Mouse (Mus musculus) heart, embryonic 10.5 days (tissue): ENCODE measurements around the gene Olfr107. TPM values are rescaled to one million over a fixed set of nuclear protein-coding genes. Genes with fewer than 3 reads are reported as not detected.

Experiments used
- DNase-seq: peaks from one replicate; pipeline ENCODE4 v3.0.0-alpha.2; 2017; ENCODE audit warnings: low spot score
- H3K27ac ChIP-seq: fragments of 300-500 bp; sonication (generic); 2 replicates; pipeline ENCODE4 v1.5.1; 2016; ENCODE audit warnings: mild to moderate bottlenecking
- H3K27me3 ChIP-seq: fragments of 300-500 bp; sonication (generic); 2 replicates; pipeline ENCODE4 v1.6.1; 2016; ENCODE audit warnings: mild to moderate bottlenecking; ENCODE audit not compliant: poor library complexity, insufficient read depth, severe bottlenecking
- H3K36me3 ChIP-seq: fragments of 300-500 bp; sonication (generic); 2 replicates; pipeline ENCODE4 v1.6.1; 2016; ENCODE audit warnings: mild to moderate bottlenecking, moderate library complexity
- H3K4me1 ChIP-seq: fragments of 300-500 bp; sonication (generic); 2 replicates; pipeline ENCODE4 v1.6.1; 2016; ENCODE audit warnings: mild to moderate bottlenecking
- H3K4me3 ChIP-seq: fragments of 300-500 bp; sonication (generic); 2 replicates; pipeline ENCODE4 v1.5.1; 2016; ENCODE audit warnings: mild to moderate bottlenecking, moderate library complexity
- H3K9me3 ChIP-seq: fragments of 300-500 bp; sonication (generic); 2 replicates; pipeline ENCODE4 v1.6.1; 2016; ENCODE audit warnings: mild to moderate bottlenecking, moderate library complexity
- WGBS: fragments of 180-500 bp; shearing (Covaris S2); methylation state at CpG from one replicate; pipeline ENCODE4 v1.1.7; 2016; 5-methylcytosine and 5-hydroxymethylcytosine counted together
- polyA plus RNA-seq: library from polyadenylated mRNA; unstranded; fragments of >200 nt; fragmentation: Nextera tagmentation; extraction: Ambion mirVana; gene quantifications from 2 replicates; pipeline ENCODE4 v1.2.1, GENCODE M21; 2016

The Olfr107 gene
- not detected in 2 replicates for polyA plus RNA-seq

GRCm38 (mm10) chr17:37398926-37399325 is at the start of gene Olfr107:
Olfr107 (plus strand) TSS chr17:37399226.
- H3K27me3 ChIP-seq: no peaks in the 10 kb centered on the region
- H3K27ac ChIP-seq: no peak within 1 kb of the TSS
- no peaks in the 10 kb centered on the region for H3K4me1 ChIP-seq
- WGBS: 72% methylated on average over 3 of the region's 3 CpGs
- H3K36me3 ChIP-seq: no peaks in the 10 kb centered on the region
- no peak within 1 kb of the TSS for H3K4me3 ChIP-seq
- H3K9me3 ChIP-seq: no peaks in the 10 kb centered on the region
- DNase-seq: no peak

DNA sequence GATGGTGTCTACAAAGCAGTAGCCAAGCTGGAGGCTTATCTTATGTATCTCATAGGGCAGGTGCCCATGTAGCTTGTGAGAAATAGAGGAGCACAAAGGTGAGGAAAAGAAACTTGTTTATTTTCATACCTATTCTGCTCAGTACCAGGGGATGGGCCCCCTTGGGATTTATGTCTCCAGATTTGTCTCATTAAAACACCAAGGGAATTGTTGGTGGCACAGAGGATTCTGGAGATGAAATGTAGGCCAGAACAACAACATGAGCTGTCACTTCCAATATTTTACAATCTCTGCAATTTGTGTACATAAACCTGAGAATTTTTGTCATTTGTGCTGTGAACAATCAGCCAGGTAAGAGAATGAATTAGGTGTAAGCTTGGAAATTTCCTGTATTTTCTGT is 39.7 kb upstream of the Olfr107 start, which contains the start of gene Olfr104-ps:
TSS of gene Olfr104-ps (plus strand) at position 301 of the 400 bp plus-strand sequence.
- no peak for DNase-seq
- H3K27ac ChIP-seq: no peak within 1 kb of the TSS
- H3K4me1 ChIP-seq: no peaks in the 10 kb centered on the region
- H3K9me3 ChIP-seq: no peaks in the 10 kb centered on the region
- H3K36me3 ChIP-seq: no peaks in the 10 kb centered on the region
- no peak within 1 kb of the TSS for H3K4me3 ChIP-seq
- no peaks in the 10 kb centered on the region for H3K27me3 ChIP-seq

GRCm38 (mm10) chr17:37378733-37379132 is 20.3 kb upstream of the Olfr107 start, which contains the start of gene Olfr105-ps:
Olfr105-ps (plus strand) TSS chr17:37379033.
- no peak within 1 kb of the TSS for H3K4me3 ChIP-seq
- H3K4me1 ChIP-seq: no peaks in the 10 kb centered on the region
- no peaks in the 10 kb centered on the region for H3K27me3 ChIP-seq
- H3K9me3 ChIP-seq: no peaks in the 10 kb centered on the region
- H3K36me3 ChIP-seq: no peaks in the 10 kb centered on the region
- H3K27ac ChIP-seq: no peak within 1 kb of the TSS
- no peak for DNase-seq

GRCm38 (mm10) chr17:37390093-37390492 is 8.9 kb upstream of the Olfr107 start, which contains the start of gene Olfr106-ps:
Olfr106-ps (plus strand) TSS chr17:37390393.
- 74% methylated on average over 1 of the region's 1 CpGs for WGBS
- H3K9me3 ChIP-seq: no peaks in the 10 kb centered on the region
- H3K36me3 ChIP-seq: no peaks in the 10 kb centered on the region
- no peak within 1 kb of the TSS for H3K4me3 ChIP-seq
- H3K27me3 ChIP-seq: no peaks in the 10 kb centered on the region
- no peaks in the 10 kb centered on the region for H3K4me1 ChIP-seq
- H3K27ac ChIP-seq: no peak within 1 kb of the TSS
- DNase-seq: no peak

GRCm38 (mm10) chr17:37413380-37413779 is 14.4 kb downstream of the Olfr107 start:
- no peaks in the 10 kb centered on the region for H3K36me3 ChIP-seq
- H3K27ac ChIP-seq: no peak overlapping the region
- no peak overlapping the region for H3K4me3 ChIP-seq
- peaks cover 8% of the 10 kb centered on the region for H3K9me3 ChIP-seq
- no peak for DNase-seq
- no peaks in the 10 kb centered on the region for H3K4me1 ChIP-seq
- H3K27me3 ChIP-seq: no peaks in the 10 kb centered on the region

- 95% methylated on average over 1 of the region's 1 CpGs for WGBS
- Histone ChIP-seq H3K4me3 (no peak within 1 kb of the TSS), H3K36me3 (no peaks in the 10 kb centered on the region), H3K4me1 (no peaks in the 10 kb centered on the region), H3K9me3 (no peaks in the 10 kb centered on the region), H3K27ac (no peak within 1 kb of the TSS), H3K27me3 (no peaks in the 10 kb centered on the region)
- DNase-seq: no peak
Measured at GRCm38 (mm10) chr17:37445180-37445579, 46.2 kb downstream of the Olfr107 start, which contains the start of gene Olfr108. Olfr108 (plus strand) TSS chr17:37445480.

Other genes with a start within 250 kb of the Olfr107 start
- gene Olfr93, start 237.7 kb upstream of the Olfr107 start, polyA plus RNA-seq: not detected in 2 replicates
- gene Ubd, start 205.3 kb upstream of the Olfr107 start, polyA plus RNA-seq: not detected in 2 replicates
- gene Olfr94, start 198.2 kb upstream of the Olfr107 start, polyA plus RNA-seq: not detected in 2 replicates
- gene Olfr95, start 186.1 kb upstream of the Olfr107 start, polyA plus RNA-seq: not detected in 2 replicates
- gene Olfr96, start 179.1 kb upstream of the Olfr107 start, polyA plus RNA-seq: not detected in 2 replicates
- gene Olfr97, start 161.9 kb upstream of the Olfr107 start, polyA plus RNA-seq: not detected in 2 replicates
- gene Olfr98, start 135.5 kb upstream of the Olfr107 start, polyA plus RNA-seq: not detected in 2 replicates
- gene H2-M3, start 129.0 kb upstream of the Olfr107 start, polyA plus RNA-seq: 1.00 and 1.7 TPM in 2 replicates
- 0.09 TPM in 1 of 2 replicates, not detected in the other for gene Olfr99, start 115.8 kb upstream of the Olfr107 start, polyA plus RNA-seq
- not detected in 2 replicates for gene Olfr101, start 94.9 kb upstream of the Olfr107 start, polyA plus RNA-seq
- not detected in 2 replicates for gene Olfr102, start 82.2 kb upstream of the Olfr107 start, polyA plus RNA-seq
- gene Olfr103, start 59.5 kb upstream of the Olfr107 start, polyA plus RNA-seq: not detected in 2 replicates
- not detected in 2 replicates for gene Olfr104-ps, start 39.6 kb upstream of the Olfr107 start, polyA plus RNA-seq
- not detected in 2 replicates for gene Olfr105-ps, start 20.2 kb upstream of the Olfr107 start, polyA plus RNA-seq
- not detected in 2 replicates for gene Olfr106-ps, start 8.8 kb upstream of the Olfr107 start, polyA plus RNA-seq
- gene Olfr108, start 46.3 kb downstream of the Olfr107 start, polyA plus RNA-seq: not detected in 2 replicates
- gene Olfr109, start 59.7 kb downstream of the Olfr107 start, polyA plus RNA-seq: not detected in 2 replicates
- not detected in 2 replicates for gene H2-M2, start 84.3 kb downstream of the Olfr107 start, polyA plus RNA-seq
- not detected in 2 replicates for gene Olfr110, start 93.2 kb downstream of the Olfr107 start, polyA plus RNA-seq
- not detected in 2 replicates for gene Olfr111, start 108.8 kb downstream of the Olfr107 start, polyA plus RNA-seq
- not detected in 2 replicates for gene Olfr112, start 170.2 kb downstream of the Olfr107 start, polyA plus RNA-seq
- gene Olfr113, start 178.4 kb downstream of the Olfr107 start, polyA plus RNA-seq: not detected in 2 replicates
- not detected in 2 replicates for gene Olfr114, start 193.5 kb downstream of the Olfr107 start, polyA plus RNA-seq
- not detected in 2 replicates for gene Olfr115, start 227.9 kb downstream of the Olfr107 start, polyA plus RNA-seq
- not detected in 2 replicates for gene Olfr116, start 228.0 kb downstream of the Olfr107 start, polyA plus RNA-seq